Mouse (Mus musculus) midbrain, postnatal 0 days (tissue): ENCODE data around the gene Mylk. TPM values are rescaled to one million over a fixed set of nuclear protein-coding genes. Genes with fewer than 3 reads are reported as not detected.
"Not testable (repeated sequence)": the region's sequence is repeated elsewhere in the genome, so short reads cannot be mapped to it uniquely, and the experiment has no call there.

Experiments used
- ATAC-seq: fragments of 200-750 bp; cut with Nextera tagmentation; 2 replicates; pipeline ENCODE4 v1.8.0; 2017; ENCODE audit warnings: moderate number of reproducible peaks, mild to moderate bottlenecking, moderate TSS enrichment, moderate library complexity; ENCODE audit not compliant: low FRiP score
- DNase-seq: peaks from one replicate; pipeline ENCODE4 v3.0.0-alpha.2; 2015; ENCODE audit warnings: low spot score
- H3K27ac ChIP-seq: fragments of 300-500 bp; sonication (generic); 2 replicates; pipeline ENCODE4 v1.5.1; 2014; ENCODE audit warnings: low read depth, mild to moderate bottlenecking, low read length, mixed read lengths
- H3K27me3 ChIP-seq: fragments of 300-500 bp; sonication (generic); 2 replicates; pipeline ENCODE4 v1.6.1; 2014; ENCODE audit warnings: low read length, control low read depth, mixed read lengths; ENCODE audit not compliant: insufficient read depth
- H3K36me3 ChIP-seq: fragments of 300-500 bp; sonication (generic); 2 replicates; pipeline ENCODE4 v1.6.1; 2014; ENCODE audit warnings: low read length, control low read depth, mixed read lengths; ENCODE audit not compliant: insufficient read depth
- H3K4me1 ChIP-seq: fragments of 300-500 bp; sonication (generic); 2 replicates; pipeline ENCODE4 v1.6.1; 2014; ENCODE audit warnings: mild to moderate bottlenecking, control low read depth, antibody characterized with exemption, low read length, mixed read lengths; ENCODE audit not compliant: insufficient read depth
- H3K4me2 ChIP-seq: fragments of 300-500 bp; sonication (generic); 2 replicates; pipeline ENCODE4 v1.6.1; 2014; ENCODE audit warnings: low read depth, mild to moderate bottlenecking, low read length, mixed read lengths; ENCODE audit not compliant: poor library complexity, severe bottlenecking
- H3K4me3 ChIP-seq: fragments of 300-500 bp; sonication (generic); 2 replicates; pipeline ENCODE4 v1.5.1; 2014; ENCODE audit warnings: low read depth, mild to moderate bottlenecking, low read length, moderate library complexity
- H3K9ac ChIP-seq: fragments of 300-500 bp; sonication (generic); replicated peaks from 2 replicates; pipeline ENCODE4 v1.6.1; 2014; ENCODE audit warnings: mild to moderate bottlenecking, low read length, moderate library complexity, mixed read lengths; ENCODE audit not compliant: poor library complexity, severe bottlenecking
- H3K9me3 ChIP-seq: fragments of 300-500 bp; sonication (generic); 2 replicates; pipeline ENCODE4 v1.6.1; 2016; ENCODE audit warnings: low read length, control low read depth
- CTCF ChIP-seq: IDR thresholded peaks from 2 replicates; pipeline ENCODE4 v1.5.1; 2016; ENCODE audit warnings: antibody characterized with exemption, mild to moderate bottlenecking
- WGBS: fragments of 180-500 bp; shearing (Covaris S2); extraction: QIAGEN DNeasy Blood & Tissue Kit; methylation state at CpG from one replicate; pipeline ENCODE4 v1.1.7; 2014; 5-methylcytosine and 5-hydroxymethylcytosine counted together
- polyA plus RNA-seq: library from polyadenylated mRNA; unstranded; fragments of >200 nt; fragmentation: Nextera tagmentation; extraction: Ambion mirVana; gene quantifications from 2 replicates; pipeline ENCODE4 v1.2.1, GENCODE M21; 2015
- total RNA-seq: library from RNA; depleted of rRNA; stranded (reverse); fragments of >200 nt; gene quantifications from 2 replicates; pipeline ENCODE4 v1.2.3, GENCODE M21; 2014

The Mylk gene
- total and polyA plus RNA-seq, 2 experiments from 2014 or later, result 3.4 to 5.6 TPM

- no peak overlapping the region for H3K4me2 ChIP-seq
- no peaks in the 10 kb centered on the region for H3K9me3 ChIP-seq
- peak; percentile 77 for TF ChIP-seq CTCF
- ATAC-seq (no peak), DNase-seq (peak; percentile 26)
- WGBS, result 87% methylated on average over 3 of the region's 3 CpGs
- no peaks in the 10 kb centered on the region for H3K27me3 ChIP-seq
- H3K4me3 ChIP-seq, result no peak overlapping the region
- H3K36me3 ChIP-seq, result no peaks in the 10 kb centered on the region
- no peaks in the 10 kb centered on the region for H3K4me1 ChIP-seq
- H3K9ac ChIP-seq, result no peak overlapping the region
- no peak overlapping the region for H3K27ac ChIP-seq
These were observed 33.5 kb upstream of the Mylk start for GRCm38 (mm10) chr16:34711481-34711880.

- DNase-seq (no peak), ATAC-seq (no peak)
- no peak overlapping the region for H3K4me3 ChIP-seq
- 97% methylated on average over 3 of the region's 3 CpGs for WGBS
- H3K9ac ChIP-seq, result no peak overlapping the region
- TF ChIP-seq CTCF, result no peak
- no peaks in the 10 kb centered on the region for H3K27me3 ChIP-seq
- no peaks in the 10 kb centered on the region; the same call in 1 of the 2 replicates for H3K36me3 ChIP-seq
- no peaks in the 10 kb centered on the region for H3K4me1 ChIP-seq
- no peaks in the 10 kb centered on the region for H3K9me3 ChIP-seq
- H3K27ac ChIP-seq, result no peak overlapping the region
- H3K4me2 ChIP-seq, result no peak overlapping the region
These were observed 19.9 kb upstream of the Mylk start for GRCm38 (mm10) chr16:34725156-34725555.

GRCm38 (mm10) chr16:34728610-34729009, 16.4 kb upstream of the Mylk start:
- not testable (repeated sequence) for H3K9me3 ChIP-seq, H3K27me3 ChIP-seq, H3K4me2 ChIP-seq, H3K9ac ChIP-seq, H3K4me3 ChIP-seq, ATAC-seq, DNase-seq, H3K36me3 ChIP-seq, H3K4me1 ChIP-seq, H3K27ac ChIP-seq

- no peak for ATAC-seq
- Histone ChIP-seq H3K4me3 (no peak overlapping the region), H3K36me3 (no peaks in the 10 kb centered on the region; the same call in 1 of the 2 replicates), H3K4me1 (no peaks in the 10 kb centered on the region), H3K27me3 (no peaks in the 10 kb centered on the region), H3K9ac (no peak overlapping the region), H3K27ac (no peak overlapping the region), H3K4me2 (no peak overlapping the region), H3K9me3 (no peaks in the 10 kb centered on the region)
- 95% methylated on average over 1 of the region's 1 CpGs for WGBS
- DNase-seq, result no peak
- TF ChIP-seq CTCF, result no peak
These were observed 15.6 kb upstream of the Mylk start for GRCm38 (mm10) chr16:34729371-34729770.

- Histone ChIP-seq H3K9ac (no peak overlapping the region), H3K27me3 (peaks cover 6% of the 10 kb centered on the region; the same call in 1 of the 2 replicates), H3K27ac (no peak overlapping the region), H3K36me3 (no peaks in the 10 kb centered on the region), H3K4me2 (no peak overlapping the region), H3K9me3 (no peaks in the 10 kb centered on the region), H3K4me1 (no peaks in the 10 kb centered on the region), H3K4me3 (no peak overlapping the region)
- no peak for TF ChIP-seq CTCF
- DNase-seq, result no peak
- 96% methylated on average over 4 of the region's 4 CpGs for WGBS
- no peak for ATAC-seq
These were observed 6.3 kb upstream of the Mylk start for GRCm38 (mm10) chr16:34738656-34739233.

GRCm38 (mm10) chr16:34742930-34743329, 2.1 kb upstream of the Mylk start:
- no peak overlapping the region for H3K9ac ChIP-seq
- H3K27me3 ChIP-seq, result peaks cover 13% of the 10 kb centered on the region; the same call in 1 of the 2 replicates
- no peaks in the 10 kb centered on the region for H3K4me1 ChIP-seq
- no peaks in the 10 kb centered on the region for H3K9me3 ChIP-seq
- H3K4me2 ChIP-seq, result no peak overlapping the region
- H3K4me3 ChIP-seq, result no peak overlapping the region
- TF ChIP-seq CTCF, result 0 out of 2 replicates have a peak, but pooled peaks have one; percentile 15
- 60% methylated on average over 2 of the region's 2 CpGs for WGBS
- no peak for DNase-seq
- H3K36me3 ChIP-seq, result no peaks in the 10 kb centered on the region
- H3K27ac ChIP-seq, result no peak overlapping the region
- ATAC-seq, result no peak
